Mouse (Mus musculus) lung, adult 2 months (tissue): ENCODE results near the gene Ap2b1. TPM values are rescaled to one million over a fixed set of nuclear protein-coding genes. Genes with fewer than 3 reads are reported as not detected.

Experiments used
- DNase-seq: peaks from one replicate; pipeline ENCODE4 v3.0.0; 2022
- H3K4me1 ChIP-seq: fragments of 200-500 bp; 2 replicates; pipeline ENCODE4 v1.6.1; 2011; ENCODE audit warnings: low read length; ENCODE audit not compliant: control insufficient read depth, insufficient read depth
- H3K4me3 ChIP-seq: fragments of 200-500 bp; replicated peaks from 2 replicates; pipeline ENCODE3; 2011; ENCODE audit warnings: low read depth, mild to moderate bottlenecking, control low read depth, low read length; ENCODE audit errors: extremely low read depth
- CTCF ChIP-seq: fragments of 200-500 bp; IDR thresholded peaks from 2 replicates; pipeline ENCODE4 v1.5.1; 2011; ENCODE audit warnings: mild to moderate bottlenecking, low read length, control low read depth; ENCODE audit not compliant: insufficient read depth
- POLR2A ChIP-seq: fragments of 200-500 bp; IDR thresholded peaks from 2 replicates; pipeline ENCODE4 v1.6.1; 2011; ENCODE audit warnings: low read depth, mild to moderate bottlenecking, control low read depth, low read length, borderline replicate concordance; ENCODE audit errors: extremely low read depth
- WGBS: fragments of 180-500 bp; shearing (Covaris S2); methylation state at CpG from one replicate; pipeline ENCODE4 v1.1.7; 2018; 5-methylcytosine and 5-hydroxymethylcytosine counted together
- polyA plus RNA-seq: library from polyadenylated mRNA; depleted of rRNA; stranded (reverse); fragments of >200 nt; gene quantifications from 2 replicates; pipeline ENCODE4 v1.2.3, GENCODE M21; 2012

Ap2b1 gene
- polyA plus RNA-seq, 1 experiment, result 43.9 TPM

DNA sequence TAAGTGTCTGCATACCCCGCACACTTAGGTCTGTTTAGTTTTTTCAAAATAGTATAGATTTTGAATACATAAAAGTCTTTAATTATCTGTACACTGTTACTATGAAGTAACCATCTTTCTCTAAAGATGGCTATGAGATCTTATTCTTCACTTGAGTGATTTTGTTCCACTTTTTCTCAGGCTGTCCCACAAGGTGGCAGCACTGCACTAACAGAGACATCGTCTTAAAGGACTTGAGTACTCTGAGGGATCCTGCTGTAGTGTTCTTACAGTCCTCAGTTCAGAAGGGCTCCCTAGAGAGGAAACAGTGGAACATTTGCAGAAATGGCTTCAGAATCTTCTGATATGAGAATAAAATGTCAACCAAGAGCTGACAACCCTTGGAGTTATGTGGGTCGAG, 28.6 kb downstream of the Ap2b1 start:
- Histone ChIP-seq H3K4me1 (no peaks in the 10 kb centered on the region), H3K4me3 (no peak overlapping the region)
- peak; percentile 39 for DNase-seq
- 61% methylated on average over 3 of the region's 3 CpGs for WGBS
- TF ChIP-seq POLR2A (no peak), CTCF (no peak)

DNA sequence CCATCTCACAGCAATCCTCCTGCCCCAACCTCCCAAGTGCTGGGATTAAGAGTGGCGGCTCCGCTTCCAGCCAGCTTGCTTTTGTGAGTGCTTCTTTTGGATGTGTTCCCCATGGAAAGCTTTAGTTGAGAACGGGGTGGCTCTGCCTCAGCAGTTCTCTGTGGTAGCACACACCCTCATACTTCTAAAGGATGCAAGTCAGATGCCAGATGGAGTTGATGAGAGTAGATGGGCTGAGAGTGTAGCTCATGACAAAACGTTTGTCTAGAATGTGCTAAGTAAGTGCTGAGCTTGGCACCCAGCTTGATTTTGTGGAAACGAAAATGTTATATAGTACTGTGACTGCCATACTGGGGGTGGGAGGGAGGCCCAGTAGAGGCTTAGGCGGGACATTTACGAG, 37.0 kb downstream of the Ap2b1 start:
- no peak for TF ChIP-seq POLR2A
- TF ChIP-seq CTCF, result no peak
- Histone ChIP-seq H3K4me3 (no peak overlapping the region), H3K4me1 (no peaks in the 10 kb centered on the region)
- WGBS, result 89% methylated on average over 7 of the region's 7 CpGs
- DNase-seq, result no peak

DNA sequence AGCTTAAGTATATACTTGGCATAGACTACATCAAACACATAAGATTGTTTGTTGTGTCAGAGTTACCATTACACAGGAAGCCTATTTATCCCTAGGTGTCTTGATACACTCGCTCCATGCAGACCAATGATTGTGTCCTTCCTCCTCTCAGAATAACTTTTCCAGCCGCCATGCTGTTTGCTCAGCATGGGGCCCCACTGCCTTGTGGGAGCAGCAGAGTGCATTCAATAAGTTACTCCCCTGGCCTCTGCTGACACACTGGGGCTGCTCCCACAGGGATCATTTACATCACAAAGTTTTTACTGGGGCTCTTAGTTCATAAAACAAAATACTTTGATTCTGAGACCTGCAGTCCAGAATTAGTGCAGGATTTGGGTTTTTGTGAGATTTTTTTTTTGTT, 40.9 kb downstream of the Ap2b1 start:
- Histone ChIP-seq H3K4me3 (no peak overlapping the region), H3K4me1 (no peaks in the 10 kb centered on the region)
- TF ChIP-seq CTCF (no peak), POLR2A (no peak)
- 80% methylated on average over 2 of the region's 2 CpGs for WGBS
- DNase-seq, result no peak

DNA sequence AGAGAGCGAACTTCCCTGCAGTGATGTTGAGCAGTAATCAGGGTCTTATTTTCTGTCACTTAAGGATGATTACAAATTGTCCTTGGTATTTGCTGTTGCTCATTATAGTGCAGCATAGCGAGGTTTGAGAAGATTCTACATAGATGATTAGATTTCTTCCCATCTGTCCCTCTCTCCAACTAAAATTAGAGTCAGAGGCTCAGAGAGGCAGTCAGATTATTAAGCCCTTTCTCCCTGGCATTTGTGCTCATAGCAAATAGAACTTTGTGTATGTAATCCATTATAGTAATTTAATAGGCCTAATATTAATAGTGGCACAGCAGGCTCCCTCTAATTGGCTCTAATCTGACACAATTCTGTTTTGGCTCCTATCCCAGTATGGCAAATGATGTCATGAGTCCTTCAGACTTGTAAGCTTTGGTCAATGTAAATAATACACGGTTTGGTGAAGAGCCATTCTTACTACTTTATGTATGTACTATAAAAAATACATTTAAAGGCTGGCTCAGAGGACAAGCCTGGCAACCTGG, 43.0 kb downstream of the Ap2b1 start:
- no peaks in the 10 kb centered on the region for H3K4me1 ChIP-seq
- TF ChIP-seq CTCF, result no peak
- TF ChIP-seq POLR2A, result no peak
- no peak for DNase-seq
- WGBS, result 75% methylated on average over 3 of the region's 3 CpGs
- no peak overlapping the region for H3K4me3 ChIP-seq

DNA sequence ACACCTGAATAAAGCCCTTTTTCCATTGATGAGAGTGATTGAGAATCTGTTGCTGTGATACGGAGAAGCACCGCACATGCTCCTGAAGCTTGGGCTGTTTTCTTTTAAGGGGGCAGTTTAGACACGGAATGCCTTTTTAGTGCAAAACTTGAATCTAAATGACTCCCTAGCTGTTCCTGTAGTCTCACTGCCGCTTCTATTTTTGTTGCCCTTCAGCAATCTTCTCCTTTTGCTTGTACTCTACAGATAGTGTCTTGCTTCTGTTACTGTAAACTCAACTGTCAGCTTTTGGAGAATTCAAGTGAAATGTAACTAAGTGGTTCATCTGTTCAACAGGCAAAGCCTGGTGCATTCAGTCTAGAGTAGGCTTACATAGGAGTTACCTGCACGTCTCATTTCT, 56.6 kb downstream of the Ap2b1 start:
- Histone ChIP-seq H3K4me3 (no peak overlapping the region), H3K4me1 (no peaks in the 10 kb centered on the region)
- TF ChIP-seq CTCF (no peak), POLR2A (no peak)
- 92% methylated on average over 5 of the region's 5 CpGs for WGBS
- no peak for DNase-seq

DNA sequence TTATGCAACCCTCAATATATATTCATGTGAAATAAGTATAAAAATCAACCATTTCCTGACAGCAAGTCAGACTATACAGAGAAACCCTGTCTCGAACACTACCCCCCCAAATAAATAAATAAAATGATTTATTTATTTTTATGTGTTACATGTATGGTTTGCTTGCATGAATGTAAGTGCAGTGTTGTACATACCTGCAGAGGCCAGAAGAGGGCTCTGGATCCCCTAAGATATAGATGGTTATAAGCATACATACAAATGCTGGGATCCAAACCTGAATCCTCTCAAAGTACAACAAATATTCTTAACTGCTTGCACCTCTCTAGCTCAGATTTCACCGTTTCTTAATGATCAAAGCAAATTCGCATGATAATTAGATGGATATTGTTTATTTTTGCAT, 58.6 kb downstream of the Ap2b1 start:
- TF ChIP-seq CTCF (no peak), POLR2A (no peak)
- DNase-seq, result no peak

DNA sequence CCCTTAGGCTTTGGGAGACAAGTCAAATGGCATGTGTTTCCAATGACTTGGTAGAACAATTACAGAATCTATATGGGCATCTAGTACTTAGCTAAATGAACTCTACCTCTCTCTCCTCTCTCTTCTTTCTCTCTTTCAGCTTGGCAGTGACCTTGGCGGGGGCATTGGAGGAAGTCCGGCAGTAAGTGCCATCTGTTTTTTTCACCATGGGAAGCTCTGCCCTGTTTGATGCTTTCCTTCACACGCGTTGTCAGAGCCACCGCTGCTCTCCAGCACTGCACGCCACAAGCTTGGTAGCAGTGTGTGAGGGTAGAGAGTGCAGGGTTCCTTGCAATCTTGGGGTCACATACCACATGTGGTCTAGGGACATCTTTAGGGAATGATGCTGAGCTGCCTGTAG, 65.8 kb downstream of the Ap2b1 start:
- Histone ChIP-seq H3K4me1 (no peaks in the 10 kb centered on the region), H3K4me3 (no peak overlapping the region)
- DNase-seq, result no peak
- TF ChIP-seq POLR2A (no peak), CTCF (no peak)
- WGBS, result 83% methylated on average over 6 of the region's 6 CpGs

More for the DNA sequence above, 58.6 kb downstream of the Ap2b1 start:
- Histone ChIP-seq H3K4me3 (no peak overlapping the region), H3K4me1 (no peaks in the 10 kb centered on the region)
- 71% methylated on average over 3 of the region's 3 CpGs for WGBS

DNA sequence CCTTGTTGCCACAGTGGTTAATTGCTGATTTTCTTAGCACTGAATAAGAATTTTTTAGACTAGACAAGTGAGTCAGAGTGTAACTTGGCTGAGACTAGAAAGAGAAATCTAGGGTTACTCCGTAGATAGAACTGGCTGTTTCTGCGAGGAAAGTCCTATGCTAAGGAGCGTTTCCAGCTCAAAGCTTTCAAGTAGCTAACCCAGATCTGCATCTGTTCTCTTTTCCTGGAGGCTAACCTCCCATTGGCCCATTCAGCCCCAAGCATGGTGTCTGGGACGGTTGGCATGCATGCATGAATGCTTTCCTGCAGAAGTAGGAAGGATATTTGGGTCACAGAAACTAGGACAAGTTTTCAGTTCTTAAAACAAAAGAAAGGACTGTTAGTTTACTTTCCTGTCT, 72.4 kb downstream of the Ap2b1 start:
- no peaks in the 10 kb centered on the region for H3K4me1 ChIP-seq
- no peak overlapping the region for H3K4me3 ChIP-seq
- WGBS, result 90% methylated on average over 4 of the region's 4 CpGs
- no peak for TF ChIP-seq CTCF
- no peak for TF ChIP-seq POLR2A
- DNase-seq, result no peak

DNA sequence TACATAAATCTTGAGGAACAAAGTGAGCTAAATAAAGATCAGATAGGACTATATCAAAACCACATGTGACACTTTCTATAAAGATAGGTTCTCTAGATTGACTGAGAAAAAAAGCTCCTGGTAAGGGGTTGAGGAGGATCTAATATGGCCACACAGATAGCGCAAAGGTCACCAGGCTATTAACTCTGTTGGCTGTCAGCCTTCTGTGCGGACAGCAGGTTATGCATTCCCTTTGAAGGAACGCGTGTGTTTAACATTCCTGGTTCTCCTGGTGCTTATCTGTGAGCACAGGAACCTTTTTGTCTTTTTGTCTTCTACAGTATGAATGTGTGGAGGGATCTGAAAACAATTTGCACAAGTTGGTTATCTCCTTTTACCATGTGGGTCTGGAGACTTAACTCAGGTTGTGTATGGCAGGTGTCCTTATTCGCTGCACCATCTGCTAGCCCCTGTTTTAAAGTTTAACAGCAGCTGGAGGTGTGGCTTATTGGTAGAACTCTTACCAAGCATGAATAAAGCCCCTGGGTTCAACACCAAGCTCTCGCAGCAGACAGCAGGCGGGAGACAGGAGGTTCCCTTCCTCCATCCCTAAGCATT, 81.0 kb downstream of the Ap2b1 start:
- H3K4me1 ChIP-seq, result no peaks in the 10 kb centered on the region
- no peak overlapping the region for H3K4me3 ChIP-seq
- TF ChIP-seq CTCF (no peak), POLR2A (no peak)
- no peak for DNase-seq
- 80% methylated on average over 7 of the region's 7 CpGs for WGBS

DNA sequence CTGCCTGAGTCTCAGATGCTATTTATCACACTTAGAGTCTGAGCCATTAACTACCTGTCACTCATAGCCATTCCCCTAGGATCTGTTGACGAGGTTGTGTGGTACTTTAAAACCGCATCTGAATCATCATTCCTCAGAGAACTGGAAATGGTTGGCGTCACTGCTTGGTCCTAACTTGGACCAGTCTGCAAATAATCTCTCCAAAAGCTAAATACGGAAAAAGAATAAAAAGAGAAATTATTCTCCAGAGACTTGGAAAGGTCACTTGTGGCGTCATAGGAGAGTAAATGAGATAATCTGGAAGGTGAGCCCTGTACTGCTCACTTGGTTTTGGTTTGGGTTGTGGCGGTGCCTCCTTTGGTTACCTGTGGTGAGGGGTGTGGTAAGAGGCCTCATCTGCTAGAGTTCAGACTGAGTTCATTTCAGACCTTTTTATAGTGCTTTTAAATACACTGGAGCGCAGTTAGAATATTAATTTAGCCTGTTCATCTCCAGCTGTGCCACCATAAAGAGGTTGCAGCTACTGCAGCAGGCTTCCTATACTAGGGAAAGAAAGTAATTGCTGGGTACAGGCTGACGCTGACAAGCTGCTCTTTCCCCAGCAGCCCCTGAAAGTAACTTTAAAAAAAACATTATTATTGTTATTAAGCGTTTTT, 84.2 kb downstream of the Ap2b1 start:
- WGBS, result 83% methylated on average over 9 of the region's 9 CpGs
- TF ChIP-seq POLR2A (no peak), CTCF (no peak)
- H3K4me3 ChIP-seq, result no peak overlapping the region
- no peaks in the 10 kb centered on the region for H3K4me1 ChIP-seq
- no peak for DNase-seq
